Mouse (Mus musculus) kidney, postnatal 0 days (tissue): ENCODE measurements around the gene Ust. TPM values are rescaled to one million over a fixed set of nuclear protein-coding genes. Genes with fewer than 3 reads are reported as not detected.

Experiments
- ATAC-seq: fragments of 200-750 bp; cut with Nextera tagmentation; replicated peaks from 2 replicates; pipeline ENCODE4 v1.8.0; 2017; ENCODE audit warnings: low read depth, moderate number of reproducible peaks, moderate TSS enrichment, moderate library complexity; ENCODE audit not compliant: low FRiP score
- DNase-seq: peaks from one replicate; pipeline ENCODE4 v3.0.0-alpha.2; 2016; ENCODE audit warnings: low spot score
- H3K27ac ChIP-seq: fragments of 300-500 bp; sonication (generic); 2 replicates; pipeline ENCODE4 v1.5.1; 2014; ENCODE audit warnings: mild to moderate bottlenecking
- H3K27me3 ChIP-seq: fragments of 300-500 bp; sonication (generic); 2 replicates; pipeline ENCODE4 v1.6.1; 2014; ENCODE audit warnings: low read length, mixed read lengths; ENCODE audit not compliant: insufficient read depth
- H3K36me3 ChIP-seq: fragments of 300-500 bp; sonication (generic); 2 replicates; pipeline ENCODE4 v1.6.1; 2014; ENCODE audit warnings: low read length, mixed read lengths; ENCODE audit not compliant: insufficient read depth
- H3K4me1 ChIP-seq: fragments of 300-500 bp; sonication (generic); replicated peaks from 2 replicates; pipeline ENCODE4 v1.6.1; 2014; ENCODE audit warnings: antibody characterized with exemption, low read length, mixed read lengths; ENCODE audit not compliant: insufficient read depth
- H3K4me2 ChIP-seq: fragments of 300-500 bp; sonication (generic); 2 replicates; pipeline ENCODE4 v1.6.1; 2014; ENCODE audit warnings: mild to moderate bottlenecking, low read length, moderate library complexity, mixed read lengths
- H3K4me3 ChIP-seq: fragments of 300-500 bp; sonication (generic); replicated peaks from 2 replicates; pipeline ENCODE4 v1.5.1; 2014; ENCODE audit warnings: low read depth, low read length
- H3K9ac ChIP-seq: fragments of 300-500 bp; sonication (generic); 2 replicates; pipeline ENCODE4 v1.6.1; 2014; ENCODE audit warnings: low read depth, low read length
- H3K9me3 ChIP-seq: fragments of 300-500 bp; sonication (generic); replicated peaks from 2 replicates; pipeline ENCODE4 v1.6.1; 2016; ENCODE audit warnings: low read length, inconsistent platforms, mixed read lengths
- CTCF ChIP-seq: IDR thresholded peaks from 2 replicates; pipeline ENCODE4 v1.5.1; 2016; ENCODE audit warnings: antibody characterized with exemption, low read depth, mild to moderate bottlenecking, moderate library complexity
- WGBS: fragments of 180-500 bp; shearing (Covaris S2); extraction: QIAGEN DNeasy Blood & Tissue Kit; methylation state at CpG from one replicate; pipeline ENCODE4 v1.1.7; 2014; 5-methylcytosine and 5-hydroxymethylcytosine counted together
- polyA plus RNA-seq: library from polyadenylated mRNA; unstranded; fragments of >200 nt; fragmentation: Nextera tagmentation; extraction: Ambion mirVana; gene quantifications from 2 replicates; pipeline ENCODE4 v1.2.1, GENCODE M21; 2015

Gene Ust
- polyA plus RNA-seq, 1 experiment from 2014 or later: 4.5 TPM

- Histone ChIP-seq H3K4me1 (no peaks in the 10 kb centered on the region), H3K9ac (no peak overlapping the region), H3K36me3 (no peaks in the 10 kb centered on the region), H3K4me3 (no peak overlapping the region), H3K27ac (no peak overlapping the region), H3K27me3 (no peaks in the 10 kb centered on the region), H3K4me2 (no peak overlapping the region), H3K9me3 (no peaks in the 10 kb centered on the region)
- TF ChIP-seq CTCF: no peak
- 74% methylated on average over 1 of the region's 1 CpGs for WGBS
- ATAC-seq (no peak), DNase-seq (no peak)
Observed at GRCm38 (mm10) chr10:8454711-8455110, 63.9 kb downstream of the Ust start.

- no peak overlapping the region for H3K9ac ChIP-seq
- no peak overlapping the region for H3K27ac ChIP-seq
- 19% methylated on average over 5 of the region's 5 CpGs for WGBS
- TF ChIP-seq CTCF: no peak
- no peaks in the 10 kb centered on the region for H3K27me3 ChIP-seq
- ATAC-seq: no peak
- H3K36me3 ChIP-seq: no peaks in the 10 kb centered on the region
- no peak for DNase-seq
- no peak overlapping the region for H3K4me2 ChIP-seq
- H3K9me3 ChIP-seq: no peaks in the 10 kb centered on the region
- H3K4me3 ChIP-seq: no peak overlapping the region
- H3K4me1 ChIP-seq: no peaks in the 10 kb centered on the region
Observed at GRCm38 (mm10) chr10:8447681-8448080, 70.9 kb downstream of the Ust start.

- no peaks in the 10 kb centered on the region for H3K4me1 ChIP-seq
- no peak for ATAC-seq
- WGBS: 27% methylated on average over 4 of the region's 4 CpGs
Observed at GRCm38 (mm10) chr10:8446972-8447371, 71.7 kb downstream of the Ust start.

GRCm38 (mm10) chr10:8444052-8444451 lies 74.6 kb downstream of the Ust start:
- Histone ChIP-seq H3K4me2 (no peak overlapping the region), H3K4me3 (no peak overlapping the region), H3K9ac (no peak overlapping the region), H3K27ac (no peak overlapping the region), H3K9me3 (no peaks in the 10 kb centered on the region), H3K27me3 (no peaks in the 10 kb centered on the region), H3K36me3 (no peaks in the 10 kb centered on the region), H3K4me1 (no peaks in the 10 kb centered on the region)
- WGBS: 26% methylated on average over 5 of the region's 5 CpGs
- DNase-seq (no peak), ATAC-seq (no peak)
- no peak for TF ChIP-seq CTCF

More at GRCm38 (mm10) chr10:8446972-8447371, 71.7 kb downstream of the Ust start:
- Histone ChIP-seq H3K4me2 (no peak overlapping the region), H3K9me3 (no peaks in the 10 kb centered on the region), H3K4me3 (no peak overlapping the region), H3K27ac (no peak overlapping the region), H3K9ac (no peak overlapping the region), H3K27me3 (no peaks in the 10 kb centered on the region), H3K36me3 (no peaks in the 10 kb centered on the region)
- TF ChIP-seq CTCF: no peak
- DNase-seq: no peak

GRCm38 (mm10) chr10:8431857-8432256 lies 86.8 kb downstream of the Ust start:
- Histone ChIP-seq H3K9ac (no peak overlapping the region), H3K4me2 (no peak overlapping the region), H3K27ac (no peak overlapping the region), H3K27me3 (no peaks in the 10 kb centered on the region), H3K9me3 (no peaks in the 10 kb centered on the region), H3K36me3 (no peaks in the 10 kb centered on the region), H3K4me1 (no peaks in the 10 kb centered on the region), H3K4me3 (no peak overlapping the region)
- ATAC-seq (no peak), DNase-seq (peak; percentile 33)
- WGBS: 64% methylated on average over 2 of the region's 2 CpGs
- no peak for TF ChIP-seq CTCF

- H3K9me3 ChIP-seq: no peaks in the 10 kb centered on the region
- no peak overlapping the region for H3K4me3 ChIP-seq
- H3K4me1 ChIP-seq: no peaks in the 10 kb centered on the region
- WGBS: 71% methylated on average over 13 of the region's 13 CpGs
- TF ChIP-seq CTCF: no peak
- no peak overlapping the region for H3K9ac ChIP-seq
- DNase-seq (no peak), ATAC-seq (no peak)
- no peaks in the 10 kb centered on the region for H3K27me3 ChIP-seq
- H3K27ac ChIP-seq: no peak overlapping the region
- H3K36me3 ChIP-seq: no peaks in the 10 kb centered on the region
- H3K4me2 ChIP-seq: no peak overlapping the region
Observed at GRCm38 (mm10) chr10:8428787-8429778, 89.5 kb downstream of the Ust start.
